Mouse (Mus musculus) retina, embryonic 14.5 days (tissue): Measurements from ENCODE around the gene Upp2.

Experiments
- DNase-seq: peaks from one replicate; pipeline ENCODE4 v3.0.0-alpha.2; 2015; ENCODE audit warnings: low spot score

Gene Upp2

GRCm38 (mm10) chr2:58551866-58552265 is 15.2 kb upstream of the Upp2 start:
- no peak for DNase-seq

GRCm38 (mm10) chr2:58552296-58552695 is 14.8 kb upstream of the Upp2 start:
- no peak for DNase-seq

- DNase-seq, result no peak
Measured at GRCm38 (mm10) chr2:58557045-58557845, 9.9 kb upstream of the Upp2 start.

DNA sequence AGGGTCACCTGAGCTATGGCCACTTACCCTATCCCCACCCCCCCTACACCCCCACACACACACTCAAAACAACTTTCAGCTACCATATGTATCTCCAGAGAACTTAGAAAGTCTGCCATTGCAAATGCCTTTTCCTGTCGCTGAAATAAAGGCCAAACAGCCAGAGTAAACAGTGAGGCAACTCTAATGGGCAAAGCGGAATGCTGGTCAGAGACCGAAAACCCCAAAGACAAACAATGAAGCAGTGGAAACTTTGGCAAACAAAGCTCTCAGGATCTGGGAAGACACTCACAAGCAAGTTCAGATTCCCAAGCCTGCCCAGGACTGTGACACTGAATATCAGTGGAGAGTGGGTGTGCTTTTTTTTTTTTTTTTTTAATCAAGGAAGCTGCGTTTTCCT is 5.0 kb upstream of the Upp2 start:
- DNase-seq, result no peak

- DNase-seq, result no peak
Measured at GRCm38 (mm10) chr2:58565267-58565666, 1.8 kb upstream of the Upp2 start.

DNA sequence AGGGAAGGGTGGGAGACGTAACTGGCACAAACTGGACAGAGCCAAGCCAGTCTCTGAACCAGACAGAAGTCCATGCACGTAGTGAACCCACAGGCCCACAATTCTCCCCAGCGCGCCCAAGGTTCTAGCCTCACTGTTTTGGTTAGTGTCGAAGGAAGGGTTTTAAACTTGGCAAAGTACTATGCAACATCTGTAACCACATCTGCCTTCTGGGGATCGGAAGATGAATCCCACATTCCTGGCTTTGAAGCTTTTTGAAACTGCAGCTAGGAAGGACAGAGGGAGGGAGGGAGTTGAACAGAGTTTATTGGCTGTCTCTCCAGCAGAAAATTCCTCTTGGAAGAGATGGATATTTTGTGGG is 1.1 kb upstream of the Upp2 start:
- no peak for DNase-seq

- peak; percentile 57 for DNase-seq
Measured at GRCm38 (mm10) chr2:58566410-58567065, 560 bp upstream of the Upp2 start.

GRCm38 (mm10) chr2:58567866-58568719 is 995 bp downstream of the Upp2 start:
- peak; percentile 26 for DNase-seq

- DNase-seq, result no peak
Measured at GRCm38 (mm10) chr2:58568841-58569645, 1.9 kb downstream of the Upp2 start.

- no peak for DNase-seq
Measured at GRCm38 (mm10) chr2:58574167-58574566, 7.1 kb downstream of the Upp2 start.

DNA sequence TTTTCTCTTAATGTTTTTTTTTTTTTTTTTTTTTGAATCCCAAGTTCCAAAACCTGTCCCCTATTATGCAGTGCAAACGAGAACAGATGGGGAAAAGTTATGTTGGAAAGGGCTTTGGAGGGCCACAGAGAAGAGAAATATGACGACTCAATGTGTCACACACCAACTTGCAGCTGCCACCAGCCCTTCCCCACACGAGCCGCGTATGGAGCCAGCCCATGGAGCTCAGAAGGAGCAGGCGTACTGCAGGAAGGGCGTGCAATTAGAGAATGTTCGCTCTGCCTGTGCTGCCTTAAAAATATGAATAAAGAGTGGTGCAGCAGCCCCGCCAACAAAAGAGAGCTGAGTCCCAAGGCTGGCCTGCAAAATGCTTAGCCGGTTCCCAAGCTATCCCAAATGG is 19.2 kb downstream of the Upp2 start:
- DNase-seq, result no peak

DNA sequence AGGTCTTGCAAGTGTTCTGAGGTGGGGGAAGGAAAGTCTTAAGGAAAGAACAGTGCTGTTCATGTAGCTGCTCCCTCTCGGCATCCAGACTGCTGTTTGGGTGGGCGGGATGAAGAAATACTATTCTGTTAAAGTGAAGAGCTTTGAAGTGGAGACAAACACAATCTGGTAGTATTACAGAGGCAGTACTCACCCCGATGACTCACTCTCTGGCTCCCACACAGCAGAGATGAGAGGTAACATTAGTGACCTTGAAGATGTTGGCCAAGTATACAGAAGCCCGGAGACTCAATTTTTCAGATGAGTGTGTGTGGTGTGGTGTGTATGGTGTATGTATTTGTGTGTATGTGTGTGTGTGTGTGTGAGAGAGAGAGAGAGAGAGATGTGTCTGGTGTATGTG is 22.5 kb downstream of the Upp2 start:
- no peak for DNase-seq

DNA sequence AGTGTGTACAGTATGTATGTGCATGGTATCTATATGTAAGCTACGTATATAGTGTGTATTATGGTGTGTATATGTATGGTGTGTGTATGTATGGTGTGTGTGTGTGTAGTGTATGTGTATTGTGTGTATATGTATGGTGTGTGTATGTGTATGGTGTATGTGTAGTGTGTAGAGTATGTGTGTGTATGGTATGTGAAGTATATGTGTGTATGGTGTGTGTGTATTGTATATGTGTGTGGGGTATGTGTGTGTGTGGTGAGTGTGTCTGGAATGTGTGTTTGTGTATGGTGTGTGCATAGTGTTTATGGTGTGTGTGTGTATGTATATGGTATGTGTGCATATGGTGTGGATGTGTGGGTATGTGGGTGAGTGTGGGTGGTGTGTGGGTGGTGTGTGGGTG is 23.0 kb downstream of the Upp2 start:
- DNase-seq, result no peak

DNA sequence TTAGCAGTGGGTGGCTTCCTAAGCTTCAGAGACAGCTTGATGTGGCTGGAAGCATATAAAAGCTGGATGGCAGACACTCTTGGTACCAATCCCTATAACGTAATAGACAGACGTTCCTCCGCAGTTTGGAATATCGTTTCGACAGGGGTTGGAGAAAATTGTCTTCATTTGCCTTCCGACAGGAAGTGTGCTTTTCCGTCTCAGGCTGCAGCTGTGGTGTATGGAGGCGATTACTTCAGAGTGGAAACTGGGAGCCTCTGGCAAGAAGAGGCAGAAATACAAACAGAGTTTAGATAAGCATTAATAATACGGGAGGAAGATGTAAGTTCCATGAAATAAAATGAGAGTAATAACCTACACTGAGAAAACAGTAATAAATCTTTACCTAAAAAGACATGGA is 28.3 kb downstream of the Upp2 start:
- no peak for DNase-seq

DNA sequence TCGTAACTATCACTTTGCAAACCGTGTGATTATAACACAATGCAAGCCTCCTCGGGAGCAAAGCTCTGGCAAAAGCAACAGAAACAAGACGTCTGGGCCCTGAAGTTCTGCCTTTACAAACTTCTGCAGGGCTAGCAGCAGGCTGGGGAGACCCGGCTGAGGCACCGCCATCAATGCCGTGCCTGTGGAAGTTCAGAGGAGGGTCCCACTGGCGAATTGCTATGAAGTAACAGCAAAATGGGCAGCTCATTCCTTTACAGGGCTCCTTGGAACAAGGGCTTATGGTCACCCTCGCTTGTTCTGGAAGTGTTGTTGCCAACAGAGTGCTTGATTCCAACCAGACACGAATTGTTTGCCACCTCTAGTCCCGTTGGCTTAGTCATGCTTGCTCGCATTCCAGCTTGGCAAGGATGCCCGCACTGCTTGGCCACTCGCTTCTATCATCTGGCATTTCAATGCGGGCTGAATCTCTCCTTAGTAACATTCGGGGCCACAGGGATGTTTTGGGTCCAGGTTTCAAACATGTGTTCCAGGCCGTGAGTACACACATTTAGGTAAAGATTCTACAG is 29.8 kb downstream of the Upp2 start:
- DNase-seq, result no peak

GRCm38 (mm10) chr2:58597556-58597955 is 30.5 kb downstream of the Upp2 start:
- no peak for DNase-seq

DNA sequence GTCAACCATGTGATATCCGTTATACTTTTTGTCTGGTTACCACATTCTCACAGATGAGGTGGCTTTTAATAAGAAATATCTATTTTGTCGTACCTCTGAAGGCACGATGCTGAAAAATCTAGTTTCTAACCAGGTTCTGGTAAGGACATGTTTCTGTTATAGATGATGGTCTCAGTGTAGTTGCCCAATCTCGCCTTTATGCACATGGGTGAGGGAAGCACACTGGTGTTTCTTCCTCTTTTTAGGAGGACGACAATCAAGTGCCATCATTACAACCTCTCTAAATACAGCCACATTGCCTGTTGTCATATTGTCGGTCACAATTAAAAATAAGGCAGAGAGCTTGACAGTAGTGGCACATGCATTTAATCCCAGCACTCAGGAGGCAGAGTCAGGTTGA is 32.5 kb downstream of the Upp2 start:
- no peak for DNase-seq

- no peak for DNase-seq
Measured at GRCm38 (mm10) chr2:58601382-58601781, 34.3 kb downstream of the Upp2 start.

DNA sequence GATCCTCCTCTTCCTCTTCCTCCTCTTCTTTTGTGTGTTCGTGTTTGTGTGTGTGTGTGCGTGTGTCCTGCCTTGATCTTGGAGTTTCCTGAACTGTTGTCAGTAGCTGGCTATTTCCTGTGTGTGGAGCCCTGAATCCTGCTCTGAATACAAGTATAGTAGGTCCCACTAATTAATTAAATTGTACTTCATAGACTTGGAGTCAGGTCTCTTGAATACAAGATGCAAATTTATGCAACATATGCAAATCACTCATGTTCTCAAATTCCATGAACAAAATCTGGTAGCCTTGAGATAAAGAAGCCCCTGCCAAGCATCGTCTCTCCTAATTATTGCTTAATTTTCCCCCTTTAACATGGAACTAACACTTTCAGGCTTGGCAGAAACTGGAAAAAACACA is 36.3 kb downstream of the Upp2 start:
- no peak for DNase-seq

- no peak for DNase-seq
Measured at GRCm38 (mm10) chr2:58604791-58605190, 37.7 kb downstream of the Upp2 start.

GRCm38 (mm10) chr2:58613720-58614119 is 46.6 kb downstream of the Upp2 start:
- DNase-seq, result no peak

DNA sequence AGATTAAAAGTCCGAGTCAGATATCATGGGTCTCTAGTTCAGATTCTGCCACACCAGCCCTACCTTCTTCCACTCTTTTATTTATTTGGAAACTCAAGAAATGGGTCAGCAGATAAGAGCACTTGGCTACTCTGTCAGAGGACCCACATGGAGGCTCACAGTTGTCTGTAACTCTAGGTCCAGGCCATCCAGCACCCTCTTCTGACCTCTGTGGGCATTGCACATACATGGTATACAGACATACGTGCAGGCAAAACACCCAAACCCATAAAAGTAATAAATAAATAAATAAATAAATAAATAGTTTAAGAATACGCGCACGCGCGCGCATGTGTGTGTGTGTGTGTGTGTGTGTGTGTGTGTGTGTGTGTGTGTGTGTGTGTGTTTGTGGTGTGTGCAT is 47.8 kb downstream of the Upp2 start:
- no peak for DNase-seq
